Mouse (Mus musculus) frontal cortex, postnatal 36 days (tissue): ENCODE results near the gene Gadd45a.

Experiments
- DNase-seq, 2 experiments: peaks; one replicate each; pipeline ENCODE4 v3.0.0; 2022; ENCODE audit warnings: low spot score in 2 of 2

The Gadd45a gene

GRCm38 (mm10) chr6:67019001-67019400 lies 18.3 kb downstream of the Gadd45a start:
- DNase-seq: peak in 1 of 2 experiments; percentile 23

GRCm38 (mm10) chr6:67018365-67018764 lies 18.9 kb downstream of the Gadd45a start:
- DNase-seq: no peak

GRCm38 (mm10) chr6:67016520-67017111 lies 20.6 kb downstream of the Gadd45a start:
- DNase-seq: no peak

- DNase-seq: no peak
These were observed 21.3 kb downstream of the Gadd45a start for GRCm38 (mm10) chr6:67015739-67016519.

- DNase-seq: no peak
These were observed 22.6 kb downstream of the Gadd45a start for GRCm38 (mm10) chr6:67014679-67015075.

- no peak for DNase-seq
These were observed 23.1 kb downstream of the Gadd45a start for GRCm38 (mm10) chr6:67013949-67014678.

GRCm38 (mm10) chr6:67013293-67013948 lies 23.8 kb downstream of the Gadd45a start:
- no peak for DNase-seq

GRCm38 (mm10) chr6:67011217-67011518 lies 26.1 kb downstream of the Gadd45a start:
- DNase-seq: no peak

GRCm38 (mm10) chr6:67010370-67011216 lies 26.7 kb downstream of the Gadd45a start:
- no peak for DNase-seq

GRCm38 (mm10) chr6:67009888-67010287 lies 27.4 kb downstream of the Gadd45a start:
- DNase-seq: no peak

- no peak for DNase-seq
These were observed 37.5 kb downstream of the Gadd45a start for GRCm38 (mm10) chr6:66999800-67000199.

- DNase-seq: no peak
These were observed 38.6 kb downstream of the Gadd45a start for GRCm38 (mm10) chr6:66998645-66999044.

- DNase-seq: no peak
These were observed 41.0 kb downstream of the Gadd45a start for GRCm38 (mm10) chr6:66996257-66996656.

GRCm38 (mm10) chr6:66995825-66996224 lies 41.4 kb downstream of the Gadd45a start:
- no peak for DNase-seq

- DNase-seq: no peak
These were observed 42.3 kb downstream of the Gadd45a start for GRCm38 (mm10) chr6:66994981-66995380.

- DNase-seq: no peak
These were observed 44.5 kb downstream of the Gadd45a start for GRCm38 (mm10) chr6:66992786-66993185.

GRCm38 (mm10) chr6:66992232-66992631 lies 45.0 kb downstream of the Gadd45a start:
- DNase-seq: no peak

- DNase-seq: no peak
These were observed 47.7 kb downstream of the Gadd45a start for GRCm38 (mm10) chr6:66989518-66989917.

- no peak for DNase-seq
These were observed 48.2 kb downstream of the Gadd45a start for GRCm38 (mm10) chr6:66989037-66989436.

GRCm38 (mm10) chr6:66988363-66988762 lies 48.9 kb downstream of the Gadd45a start:
- no peak for DNase-seq

GRCm38 (mm10) chr6:66987643-66988042 lies 49.6 kb downstream of the Gadd45a start:
- no peak for DNase-seq
